Mouse (Mus musculus): ENCODE data around the gene Pknox2.

DNA sequence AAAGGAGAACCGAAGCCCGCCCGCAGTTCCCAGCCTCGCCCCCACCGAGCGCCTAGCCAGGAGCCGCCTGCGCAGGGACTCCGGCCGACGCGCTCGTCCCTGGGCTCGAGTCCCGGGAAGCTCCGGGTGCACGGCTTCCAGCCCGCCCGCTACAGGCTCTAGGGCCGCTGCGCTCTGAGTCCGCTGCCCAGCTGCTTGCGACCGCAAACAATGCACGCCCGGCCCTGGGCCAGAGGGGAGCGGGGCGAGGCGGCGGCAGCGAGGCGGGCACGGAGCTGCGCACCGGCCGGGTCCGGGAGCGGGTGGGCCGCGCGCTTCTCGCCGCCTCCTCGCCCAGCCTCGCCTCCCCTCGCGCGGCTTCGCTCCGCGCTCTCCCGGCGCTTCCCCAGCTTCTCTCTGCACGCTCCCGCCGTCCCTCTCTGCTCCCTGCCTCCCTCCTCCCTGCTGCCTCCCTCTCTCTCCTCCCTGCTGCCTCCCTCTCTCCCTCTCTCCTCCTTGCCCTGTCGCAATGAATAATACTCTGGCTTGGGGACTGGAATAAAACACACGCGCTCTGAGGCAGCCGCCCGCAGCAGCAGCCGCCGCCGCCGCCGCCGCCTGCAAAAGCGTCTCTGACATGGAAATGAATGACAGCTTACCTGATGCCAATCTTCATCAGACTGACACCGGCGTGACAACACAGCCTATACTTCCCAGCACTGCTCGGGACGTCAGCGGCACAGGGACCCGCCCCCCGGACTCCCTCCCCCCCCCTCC lies 426 bp downstream of the Pknox2 start:
- TF ChIP-seq CTCF (IDR thresholded peaks at IDR 0.05; ENCODE audit: low read depth) (no peak), EP300 (IDR thresholded peaks at IDR 0.05; ENCODE audit: low read depth) (no peak)

Measured in liver, postnatal 0 days (tissue).